Mouse (Mus musculus): ENCODE measurements around the gene Olfr1076. TPM values are rescaled to one million over a fixed set of nuclear protein-coding genes. Genes with fewer than 3 reads are reported as not detected.
A peak's percentile ranks its signal among the peaks of the same experiment; 100 is the strongest.
"Not testable (repeated sequence)": the region's sequence is repeated elsewhere in the genome, so short reads cannot be mapped to it uniquely, and the experiment has no call there.

Gene Olfr1076
- not detected in 2 replicates for polyA plus RNA-seq (2014; fragmentation: Nextera tagmentation; extraction: Ambion mirVana)

DNA sequence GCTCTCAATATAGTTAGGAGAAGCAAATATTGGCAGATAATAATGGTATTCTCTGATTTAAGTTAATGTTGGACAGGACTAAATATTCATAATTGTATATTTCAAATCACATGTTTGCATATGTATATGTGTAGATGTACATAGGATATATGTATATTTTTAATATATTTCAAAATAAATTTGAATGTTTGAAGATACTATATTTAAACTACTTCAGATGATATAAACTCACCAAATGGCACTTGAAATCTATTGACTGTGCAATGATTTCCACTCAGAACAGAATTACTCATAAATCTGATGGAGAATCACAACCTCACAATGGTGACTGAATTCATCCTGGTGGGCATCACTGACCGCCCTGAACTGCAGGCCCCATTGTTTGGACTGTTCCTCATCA is at the start of gene Olfr1076:
Gene Olfr1076, plus strand, starts transcription at position 301 of the 400 bp plus-strand sequence.
- Histone ChIP-seq H3K9me3 (ENCODE audit: control insufficient read depth, low read length) (no peaks in the 10 kb centered on the region), H3K4me3 (replicated peaks; ENCODE audit: low read depth, low read length) (no peak within 1 kb of the TSS), H3K9ac (replicated peaks; ENCODE audit: low read length) (no peak within 1 kb of the TSS), H3K4me1 (ENCODE audit: control insufficient read depth, insufficient read depth, low read length) (no peaks in the 10 kb centered on the region), H3K27ac (replicated peaks; ENCODE audit: low read depth, low read length) (no peak within 1 kb of the TSS), H3K4me2 (ENCODE audit: low read length) (no peak within 1 kb of the TSS), H3K36me3 (ENCODE audit: control insufficient read depth, insufficient read depth, low read length) (no peaks in the 10 kb centered on the region), H3K27me3 (ENCODE audit: control insufficient read depth, insufficient read depth, low read length) (no peaks in the 10 kb centered on the region)
- 86% methylated on average over 1 of the region's 1 CpGs for WGBS
- DNase-seq (no peak), ATAC-seq (ENCODE audit: low FRiP score, low TSS enrichment) (no peak)

- DNase-seq (no peak), ATAC-seq (ENCODE audit: low FRiP score, low TSS enrichment) (no peak)
- Histone ChIP-seq H3K4me3 (replicated peaks; ENCODE audit: low read depth, low read length) (no peak overlapping the region), H3K27ac (replicated peaks; ENCODE audit: low read depth, low read length) (no peak overlapping the region), H3K27me3 (ENCODE audit: control insufficient read depth, insufficient read depth, low read length) (no peaks in the 10 kb centered on the region), H3K9ac (replicated peaks; ENCODE audit: low read length) (no peak overlapping the region), H3K9me3 (ENCODE audit: control insufficient read depth, low read length) (no peaks in the 10 kb centered on the region), H3K4me1 (ENCODE audit: control insufficient read depth, insufficient read depth, low read length) (no peaks in the 10 kb centered on the region), H3K36me3 (ENCODE audit: control insufficient read depth, insufficient read depth, low read length) (no peaks in the 10 kb centered on the region), H3K4me2 (ENCODE audit: low read length) (no peak overlapping the region)
- WGBS: 79% methylated on average over 1 of the region's 1 CpGs
Measured at GRCm38 (mm10) chr2:86460434-86460833, 47.8 kb upstream of the Olfr1076 start.

GRCm38 (mm10) chr2:86464442-86465109 is 43.7 kb upstream of the Olfr1076 start:
- Histone ChIP-seq H3K27me3 (ENCODE audit: control insufficient read depth, insufficient read depth, low read length) (no peaks in the 10 kb centered on the region), H3K27ac (replicated peaks; ENCODE audit: low read depth, low read length) (no peak overlapping the region), H3K4me3 (replicated peaks; ENCODE audit: low read depth, low read length) (no peak overlapping the region), H3K4me2 (ENCODE audit: low read length) (no peak overlapping the region), H3K9ac (replicated peaks; ENCODE audit: low read length) (no peak overlapping the region), H3K36me3 (ENCODE audit: control insufficient read depth, insufficient read depth, low read length) (no peaks in the 10 kb centered on the region), H3K9me3 (ENCODE audit: control insufficient read depth, low read length) (no peaks in the 10 kb centered on the region), H3K4me1 (ENCODE audit: control insufficient read depth, insufficient read depth, low read length) (no peaks in the 10 kb centered on the region)
- peak; percentile 64; the same call in 1 of the 2 replicates for ATAC-seq (ENCODE audit: low FRiP score, low TSS enrichment)
- WGBS: 40% methylated on average over 10 of the region's 10 CpGs
- peak; percentile 74 for DNase-seq

DNA sequence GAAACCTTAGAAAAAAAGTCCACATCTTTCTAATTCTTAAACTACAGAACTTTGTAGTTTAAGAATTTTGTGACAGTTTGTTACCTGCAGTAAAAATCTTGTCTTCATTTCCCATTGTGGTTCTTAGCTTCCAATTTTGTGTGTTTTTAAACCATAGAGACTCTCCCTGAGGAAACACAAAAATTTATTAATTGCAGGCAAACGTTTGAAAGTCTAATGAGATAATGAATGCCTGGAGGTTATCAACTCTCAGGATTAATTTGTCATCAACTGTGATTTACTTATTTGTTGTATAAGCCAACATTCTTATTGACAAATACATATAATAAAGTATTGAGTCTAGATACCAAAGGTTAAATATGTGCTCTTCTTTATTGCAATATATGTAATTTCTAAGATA is 21.0 kb upstream of the Olfr1076 start, which contains the start of gene Olfr228:
Gene Olfr228, minus strand, starts transcription at position 101 of the 400 bp plus-strand sequence.
- 45% methylated on average over 1 of the region's 1 CpGs for WGBS
- no peak within 1 kb of the TSS for H3K4me3 ChIP-seq (replicated peaks; ENCODE audit: low read depth, low read length)
- H3K27me3 ChIP-seq (ENCODE audit: control insufficient read depth, insufficient read depth, low read length): no peaks in the 10 kb centered on the region
- no peaks in the 10 kb centered on the region for H3K9me3 ChIP-seq (ENCODE audit: control insufficient read depth, low read length)
- no peaks in the 10 kb centered on the region for H3K4me1 ChIP-seq (ENCODE audit: control insufficient read depth, insufficient read depth, low read length)
- H3K36me3 ChIP-seq (ENCODE audit: control insufficient read depth, insufficient read depth, low read length): no peaks in the 10 kb centered on the region
- ATAC-seq (ENCODE audit: low FRiP score, low TSS enrichment): no peak
- no peak within 1 kb of the TSS for H3K9ac ChIP-seq (replicated peaks; ENCODE audit: low read length)
- H3K27ac ChIP-seq (replicated peaks; ENCODE audit: low read depth, low read length): no peak within 1 kb of the TSS
- no peak for DNase-seq
- H3K4me2 ChIP-seq (ENCODE audit: low read length): no peak within 1 kb of the TSS

DNA sequence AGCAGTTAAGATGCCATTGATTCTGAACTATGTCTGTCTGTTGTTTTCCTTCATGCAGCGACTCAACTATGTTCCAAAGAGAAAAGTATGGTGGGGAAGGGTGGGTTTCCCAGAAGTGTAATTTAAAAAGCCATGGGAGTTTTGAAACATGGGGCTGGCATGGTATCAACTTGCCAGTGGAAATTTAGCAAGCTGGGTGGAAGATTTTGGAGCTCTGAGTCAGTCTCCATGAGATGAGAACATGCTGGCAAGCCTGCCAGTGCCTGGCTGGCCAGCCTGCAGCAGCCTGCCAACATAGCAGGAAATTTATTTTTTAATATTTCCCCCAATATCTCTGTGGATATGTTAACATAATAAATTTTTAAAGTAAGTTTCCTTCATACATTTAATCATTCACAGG is 22.7 kb downstream of the Olfr1076 start:
- Histone ChIP-seq H3K9ac (replicated peaks; ENCODE audit: low read length) (no peak overlapping the region), H3K27me3 (ENCODE audit: control insufficient read depth, insufficient read depth, low read length) (no peaks in the 10 kb centered on the region), H3K27ac (replicated peaks; ENCODE audit: low read depth, low read length) (no peak overlapping the region), H3K36me3 (ENCODE audit: control insufficient read depth, insufficient read depth, low read length) (no peaks in the 10 kb centered on the region), H3K4me3 (replicated peaks; ENCODE audit: low read depth, low read length) (no peak overlapping the region), H3K4me1 (ENCODE audit: control insufficient read depth, insufficient read depth, low read length) (no peaks in the 10 kb centered on the region), H3K4me2 (ENCODE audit: low read length) (no peak overlapping the region), H3K9me3 (ENCODE audit: control insufficient read depth, low read length) (no peaks in the 10 kb centered on the region)
- DNase-seq (no peak), ATAC-seq (ENCODE audit: low FRiP score, low TSS enrichment) (no peak)
- WGBS: 74% methylated on average over 1 of the region's 1 CpGs

- Histone ChIP-seq H3K4me2 (ENCODE audit: low read length) (no peak within 1 kb of the TSS), H3K4me1 (ENCODE audit: control insufficient read depth, insufficient read depth, low read length) (no peaks in the 10 kb centered on the region), H3K4me3 (replicated peaks; ENCODE audit: low read depth, low read length) (no peak within 1 kb of the TSS), H3K36me3 (ENCODE audit: control insufficient read depth, insufficient read depth, low read length) (no peaks in the 10 kb centered on the region), H3K9ac (replicated peaks; ENCODE audit: low read length) (no peak within 1 kb of the TSS), H3K27me3 (ENCODE audit: control insufficient read depth, insufficient read depth, low read length) (no peaks in the 10 kb centered on the region), H3K9me3 (ENCODE audit: control insufficient read depth, low read length) (no peaks in the 10 kb centered on the region), H3K27ac (replicated peaks; ENCODE audit: low read depth, low read length) (no peak within 1 kb of the TSS)
- DNase-seq (peak; percentile 1), ATAC-seq (ENCODE audit: low FRiP score, low TSS enrichment) (no peak)
- 59% methylated on average over 1 of the region's 1 CpGs for WGBS
Measured at GRCm38 (mm10) chr2:86542380-86542779, 34.1 kb downstream of the Olfr1076 start, which contains the start of gene Olfr1079. Gene Olfr1079, minus strand, starts transcription at chr2:86542480.

GRCm38 (mm10) chr2:86558135-86558534 is 49.9 kb downstream of the Olfr1076 start, which contains the start of gene Olfr1080:
Gene Olfr1080, minus strand, starts transcription at chr2:86558235.
- H3K9ac ChIP-seq (replicated peaks; ENCODE audit: low read length); H3K4me2 ChIP-seq (ENCODE audit: low read length); H3K27me3 ChIP-seq (ENCODE audit: control insufficient read depth, insufficient read depth, low read length); H3K9me3 ChIP-seq (ENCODE audit: control insufficient read depth, low read length); H3K27ac ChIP-seq (replicated peaks; ENCODE audit: low read depth, low read length); H3K4me3 ChIP-seq (replicated peaks; ENCODE audit: low read depth, low read length); ATAC-seq (ENCODE audit: low FRiP score, low TSS enrichment); DNase-seq; H3K4me1 ChIP-seq (ENCODE audit: control insufficient read depth, insufficient read depth, low read length); H3K36me3 ChIP-seq (ENCODE audit: control insufficient read depth, insufficient read depth, low read length): not testable (repeated sequence)

Measured in midbrain, embryonic 14.5 days (tissue).